Mouse (Mus musculus): Measurements from ENCODE around the gene Eif5a. TPM values are rescaled to one million over a fixed set of nuclear protein-coding genes. Genes with fewer than 3 reads are reported as not detected.

The Eif5a gene
- polyA plus RNA-seq, 1 experiment from 2014 or later: 2,108 TPM

DNA sequence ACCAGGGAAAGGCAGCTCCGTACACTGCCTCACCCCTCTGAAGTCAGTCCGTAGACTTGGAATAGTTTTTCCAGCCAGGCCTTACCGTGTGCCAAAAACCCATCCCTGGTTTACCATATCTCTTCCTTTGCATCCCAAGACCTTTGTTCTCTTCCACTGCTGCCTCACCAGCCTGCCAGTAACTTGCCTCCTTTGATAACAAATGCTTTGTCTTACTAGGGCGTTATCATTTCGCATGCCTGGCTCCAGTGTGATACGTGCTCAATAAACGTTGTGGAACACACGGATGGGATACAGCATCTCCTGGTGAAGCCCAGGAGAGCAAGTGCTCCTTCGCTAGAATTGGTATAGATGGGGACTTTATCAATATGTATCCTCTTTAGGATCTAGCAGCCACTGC lies 54.4 kb downstream of the Eif5a start:
- H3K9me3 ChIP-seq (ENCODE audit: control insufficient read depth, low read length): no peaks in the 10 kb centered on the region
- H3K9ac ChIP-seq (ENCODE audit: low read depth, low read length): no peak overlapping the region
- 75% methylated on average over 9 of the region's 9 CpGs for WGBS
- no peak for ATAC-seq (ENCODE audit: low FRiP score, low TSS enrichment)
- H3K4me3 ChIP-seq (ENCODE audit: low read length): no peak overlapping the region
- H3K36me3 ChIP-seq (ENCODE audit: control insufficient read depth, insufficient read depth, low read length): no peaks in the 10 kb centered on the region
- no peaks in the 10 kb centered on the region for H3K27me3 ChIP-seq (ENCODE audit: control insufficient read depth, insufficient read depth, low read length)
- no peak overlapping the region for H3K27ac ChIP-seq (ENCODE audit: low read depth, low read length)
- no peak overlapping the region for H3K4me2 ChIP-seq (replicated peaks; ENCODE audit: low read depth, low read length)
- no peaks in the 10 kb centered on the region for H3K4me1 ChIP-seq (ENCODE audit: control insufficient read depth, insufficient read depth, low read length)

Small RNA genes lying within 50 kb of the gene (microRNA-seq; reads per million reads assigned to microRNA genes)
- gene Mir6924: not detected

Other genes starting within 250 kb of the Eif5a start
- gene Eif4a1, start 249.5 kb downstream of the Eif5a start, polyA plus RNA-seq (2014; fragmentation: Nextera tagmentation; extraction: Ambion mirVana): 729 and 1,177 TPM in 2 replicates
- gene Senp3, start 239.9 kb downstream of the Eif5a start, polyA plus RNA-seq (2014; fragmentation: Nextera tagmentation; extraction: Ambion mirVana): 95.2 and 102 TPM in 2 replicates
- gene Tnfsf13, start 236.2 kb downstream of the Eif5a start, polyA plus RNA-seq (2014; fragmentation: Nextera tagmentation; extraction: Ambion mirVana): 0.34 and 0.60 TPM in 2 replicates
- 6.9 and 8.6 TPM in 2 replicates for gene Tnfsf12, start 226.1 kb downstream of the Eif5a start, polyA plus RNA-seq (2014; fragmentation: Nextera tagmentation; extraction: Ambion mirVana)
- 4.6 and 4.9 TPM in 2 replicates for gene Tnfsfm13, start 225.9 kb downstream of the Eif5a start, polyA plus RNA-seq (2014; fragmentation: Nextera tagmentation; extraction: Ambion mirVana)
- gene Polr2a, start 163.3 kb downstream of the Eif5a start, polyA plus RNA-seq (2014; fragmentation: Nextera tagmentation; extraction: Ambion mirVana): 30.2 and 58.4 TPM in 2 replicates
- 0.23 and 0.36 TPM in 2 replicates for gene Slc35g3, start 160.0 kb downstream of the Eif5a start, polyA plus RNA-seq (2014; fragmentation: Nextera tagmentation; extraction: Ambion mirVana)
- gene Zbtb4, start 156.0 kb downstream of the Eif5a start, polyA plus RNA-seq (2014; fragmentation: Nextera tagmentation; extraction: Ambion mirVana): 2.0 and 2.2 TPM in 2 replicates
- gene Chrnb1, start 126.0 kb downstream of the Eif5a start, polyA plus RNA-seq (2014; fragmentation: Nextera tagmentation; extraction: Ambion mirVana): 4.6 and 6.5 TPM in 2 replicates
- 1.7 and 1.9 TPM in 2 replicates for gene Fgf11, start 120.1 kb downstream of the Eif5a start, polyA plus RNA-seq (2014; fragmentation: Nextera tagmentation; extraction: Ambion mirVana)
- 6.4 and 7.7 TPM in 2 replicates for gene Tmem102, start 116.3 kb downstream of the Eif5a start, polyA plus RNA-seq (2014; fragmentation: Nextera tagmentation; extraction: Ambion mirVana)
- gene Gm39566, start 106.7 kb downstream of the Eif5a start, polyA plus RNA-seq (2014; fragmentation: Nextera tagmentation; extraction: Ambion mirVana): not detected in 2 replicates
- not detected in 2 replicates for gene Spem2, start 103.5 kb downstream of the Eif5a start, polyA plus RNA-seq (2014; fragmentation: Nextera tagmentation; extraction: Ambion mirVana)
- gene Spem1, start 99.8 kb downstream of the Eif5a start, polyA plus RNA-seq (2014; fragmentation: Nextera tagmentation; extraction: Ambion mirVana): 0.27 TPM in 1 of 2 replicates, not detected in the other
- gene Nlgn2, start 84.2 kb downstream of the Eif5a start, polyA plus RNA-seq (2014; fragmentation: Nextera tagmentation; extraction: Ambion mirVana): 7.8 and 8.5 TPM in 2 replicates
- gene Tmem256, start 83.4 kb downstream of the Eif5a start, polyA plus RNA-seq (2014; fragmentation: Nextera tagmentation; extraction: Ambion mirVana): 354 and 512 TPM in 2 replicates
- gene Plscr3, start 75.6 kb downstream of the Eif5a start, polyA plus RNA-seq (2014; fragmentation: Nextera tagmentation; extraction: Ambion mirVana): 84.3 and 105 TPM in 2 replicates
- 2.3 and 4.9 TPM in 2 replicates for gene Tnk1, start 63.2 kb downstream of the Eif5a start, polyA plus RNA-seq (2014; fragmentation: Nextera tagmentation; extraction: Ambion mirVana)
- not detected in 2 replicates for gene Tmem95, start 43.9 kb downstream of the Eif5a start, polyA plus RNA-seq (2014; fragmentation: Nextera tagmentation; extraction: Ambion mirVana)
- 3.8 and 6.4 TPM in 2 replicates for gene Kctd11, start 40.6 kb downstream of the Eif5a start, polyA plus RNA-seq (2014; fragmentation: Nextera tagmentation; extraction: Ambion mirVana)
- gene Acap1, start 26.4 kb downstream of the Eif5a start, polyA plus RNA-seq (2014; fragmentation: Nextera tagmentation; extraction: Ambion mirVana): 0.20 and 0.28 TPM in 2 replicates
- gene 2810408A11Rik, start 21.0 kb downstream of the Eif5a start, polyA plus RNA-seq (2014; fragmentation: Nextera tagmentation; extraction: Ambion mirVana): 12.4 and 15.1 TPM in 2 replicates
- gene Neurl4, start 20.9 kb downstream of the Eif5a start, polyA plus RNA-seq (2014; fragmentation: Nextera tagmentation; extraction: Ambion mirVana): 13.0 and 16.3 TPM in 2 replicates
- gene Gps2, start 8.1 kb downstream of the Eif5a start, polyA plus RNA-seq (2014; fragmentation: Nextera tagmentation; extraction: Ambion mirVana): 73.4 and 82.0 TPM in 2 replicates
- 10.1 and 10.7 TPM in 2 replicates for gene Ybx2, start 13.8 kb upstream of the Eif5a start, polyA plus RNA-seq (2014; fragmentation: Nextera tagmentation; extraction: Ambion mirVana)
- 11.7 and 14.1 TPM in 2 replicates for gene Slc2a4, start 26.2 kb upstream of the Eif5a start, polyA plus RNA-seq (2014; fragmentation: Nextera tagmentation; extraction: Ambion mirVana)
- 117 and 132 TPM in 2 replicates for gene Cldn7, start 42.8 kb upstream of the Eif5a start, polyA plus RNA-seq (2014; fragmentation: Nextera tagmentation; extraction: Ambion mirVana)
- 34.5 and 50.1 TPM in 2 replicates for gene Ctdnep1, start 59.2 kb upstream of the Eif5a start, polyA plus RNA-seq (2014; fragmentation: Nextera tagmentation; extraction: Ambion mirVana)
- 117 and 141 TPM in 2 replicates for gene Elp5, start 60.6 kb upstream of the Eif5a start, polyA plus RNA-seq (2014; fragmentation: Nextera tagmentation; extraction: Ambion mirVana)
- 426 and 499 TPM in 2 replicates for gene Gabarap, start 69.2 kb upstream of the Eif5a start, polyA plus RNA-seq (2014; fragmentation: Nextera tagmentation; extraction: Ambion mirVana)
- 48.5 and 63.1 TPM in 2 replicates for gene Phf23, start 73.8 kb upstream of the Eif5a start, polyA plus RNA-seq (2014; fragmentation: Nextera tagmentation; extraction: Ambion mirVana)
- gene Dvl2, start 78.6 kb upstream of the Eif5a start, polyA plus RNA-seq (2014; fragmentation: Nextera tagmentation; extraction: Ambion mirVana): 28.2 and 34.9 TPM in 2 replicates
- gene Acadvl, start 93.5 kb upstream of the Eif5a start, polyA plus RNA-seq (2014; fragmentation: Nextera tagmentation; extraction: Ambion mirVana): 41.1 and 58.4 TPM in 2 replicates
- gene Dlg4, start 95.0 kb upstream of the Eif5a start, polyA plus RNA-seq (2014; fragmentation: Nextera tagmentation; extraction: Ambion mirVana): 13.2 and 16.4 TPM in 2 replicates
- gene Asgr1, start 132.1 kb upstream of the Eif5a start, polyA plus RNA-seq (2014; fragmentation: Nextera tagmentation; extraction: Ambion mirVana): 2.0 and 2.4 TPM in 2 replicates
- gene Asgr2, start 170.7 kb upstream of the Eif5a start, polyA plus RNA-seq (2014; fragmentation: Nextera tagmentation; extraction: Ambion mirVana): not detected in 2 replicates
- gene Mgl2, start 208.4 kb upstream of the Eif5a start, polyA plus RNA-seq (2014; fragmentation: Nextera tagmentation; extraction: Ambion mirVana): 0.60 TPM in 1 of 2 replicates, not detected in the other
- gene Clec10a, start 234.2 kb upstream of the Eif5a start, polyA plus RNA-seq (2014; fragmentation: Nextera tagmentation; extraction: Ambion mirVana): 0.57 and 0.74 TPM in 2 replicates

All from kidney, embryonic 14.5 days (tissue).